Mouse (Mus musculus) midbrain, embryonic 13.5 days (tissue): ENCODE measurements at regions not wholly inside any gene's neighbourhood (a gene's known extent, or its start where the extent isn't known, plus 50 kb on each side); places are given as distances from the start of the nearest gene placed in this dataset. TPM values are rescaled to one million over a fixed set of nuclear protein-coding genes. Genes with fewer than 3 reads are reported as not detected.

Experiments used
- ATAC-seq: fragments of 200-750 bp; cut with Nextera tagmentation; 2 replicates; pipeline ENCODE4 v1.8.0; 2017; ENCODE audit warnings: mild to moderate bottlenecking, moderate TSS enrichment, moderate library complexity
- H3K27ac ChIP-seq: fragments of 300-500 bp; sonication (generic); 2 replicates; pipeline ENCODE4 v1.5.1; 2015; ENCODE audit warnings: inconsistent platforms, mild to moderate bottlenecking, moderate library complexity
- H3K27me3 ChIP-seq: fragments of 300-500 bp; sonication (generic); 2 replicates; pipeline ENCODE4 v1.6.1; 2015; ENCODE audit warnings: mild to moderate bottlenecking, inconsistent platforms
- H3K36me3 ChIP-seq: fragments of 300-500 bp; sonication (generic); 2 replicates; pipeline ENCODE4 v1.6.1; 2015; ENCODE audit warnings: mild to moderate bottlenecking, inconsistent platforms
- H3K4me1 ChIP-seq: fragments of 300-500 bp; sonication (generic); replicated peaks from 2 replicates; pipeline ENCODE4 v1.6.1; 2015; ENCODE audit warnings: inconsistent platforms
- H3K4me2 ChIP-seq: fragments of 300-500 bp; sonication (generic); replicated peaks from 2 replicates; pipeline ENCODE4 v1.6.1; 2015; ENCODE audit warnings: moderate library complexity, mild to moderate bottlenecking, inconsistent platforms
- H3K4me3 ChIP-seq: fragments of 300-500 bp; sonication (generic); replicated peaks from 2 replicates; pipeline ENCODE4 v1.5.1; 2015; ENCODE audit warnings: mild to moderate bottlenecking, inconsistent platforms
- H3K9ac ChIP-seq: fragments of 300-500 bp; sonication (generic); replicated peaks from 2 replicates; pipeline ENCODE4 v1.6.1; 2015; ENCODE audit warnings: mild to moderate bottlenecking, inconsistent platforms
- H3K9me3 ChIP-seq: fragments of 300-500 bp; sonication (generic); 2 replicates; pipeline ENCODE4 v1.6.1; 2016; ENCODE audit warnings: mild to moderate bottlenecking, inconsistent platforms
- WGBS: fragments of 180-500 bp; shearing (Covaris S2); methylation state at CpG from one replicate; pipeline ENCODE4 v1.1.7; 2015; 5-methylcytosine and 5-hydroxymethylcytosine counted together
- microRNA-seq: library from miRNA; unstranded; fragments of <30 nt; microRNA quantifications from one replicate; pipeline ENCODE4, GENCODE M21; 2016

GRCm38 (mm10) chr7:61939971-61940705, 406.2 kb upstream of the Ndn start:
- 0 out of 2 replicates have a peak, but pooled peaks cover 4% of the 10 kb centered on the region for H3K9me3 ChIP-seq
- ATAC-seq = peak; percentile 97
- peak overlapping the region; percentile 93 for H3K27ac ChIP-seq
- no peaks in the 10 kb centered on the region for H3K27me3 ChIP-seq
- H3K4me1 ChIP-seq = peaks cover 15% of the 10 kb centered on the region; the same call in 1 of the 2 replicates
- peak overlapping the region; percentile 34 for H3K4me2 ChIP-seq
- H3K4me3 ChIP-seq = no peak overlapping the region
- no peak overlapping the region for H3K9ac ChIP-seq
- H3K36me3 ChIP-seq = peaks cover 6% of the 10 kb centered on the region; the same call in 1 of the 2 replicates
- WGBS = 39% methylated on average over 6 of the region's 6 CpGs

GRCm38 (mm10) chr7:61982203-61982932, 364.0 kb upstream of the Ndn start:
- H3K4me2 ChIP-seq = peak overlapping the region; percentile 24; the same call in 1 of the 2 replicates
- ATAC-seq = peak; percentile 93
- no peaks in the 10 kb centered on the region for H3K27me3 ChIP-seq
- H3K9ac ChIP-seq = no peak overlapping the region
- WGBS = 34% methylated on average over 2 of the region's 2 CpGs
- no peaks in the 10 kb centered on the region for H3K36me3 ChIP-seq
- H3K4me1 ChIP-seq = peaks cover 10% of the 10 kb centered on the region; the same call in 1 of the 2 replicates
- peak overlapping the region; percentile 53; the same call in 1 of the 2 replicates for H3K27ac ChIP-seq
- H3K9me3 ChIP-seq = no peaks in the 10 kb centered on the region
- peak overlapping the region; percentile 4; the same call in 1 of the 2 replicates for H3K4me3 ChIP-seq

- H3K27me3 ChIP-seq = no peaks in the 10 kb centered on the region
- H3K4me1 ChIP-seq = no peaks in the 10 kb centered on the region
- 59% methylated on average over 3 of the region's 3 CpGs for WGBS
- H3K4me2 ChIP-seq = no peak overlapping the region
- H3K9me3 ChIP-seq = no peaks in the 10 kb centered on the region; the same call in 1 of the 2 replicates
- ATAC-seq = 0 out of 2 replicates have a peak, but pooled peaks have one; percentile 34
- H3K9ac ChIP-seq = no peak overlapping the region
- 0 out of 2 replicates have a peak, but pooled peaks cover 7% of the 10 kb centered on the region for H3K36me3 ChIP-seq
- H3K4me3 ChIP-seq = no peak overlapping the region
- no peak overlapping the region for H3K27ac ChIP-seq
Measured at GRCm38 (mm10) chr7:62026635-62027034, 319.7 kb upstream of the Ndn start.

- H3K27me3 ChIP-seq = no peaks in the 10 kb centered on the region
- ATAC-seq = peak; percentile 98
- H3K4me1 ChIP-seq = no peaks in the 10 kb centered on the region
- no peak overlapping the region for H3K4me3 ChIP-seq
- WGBS = 61% methylated on average over 3 of the region's 3 CpGs
- no peaks in the 10 kb centered on the region for H3K9me3 ChIP-seq
- H3K9ac ChIP-seq = no peak overlapping the region
- 0 out of 2 replicates have a peak overlapping the region, but pooled peaks have one; percentile 26 for H3K4me2 ChIP-seq
- peak overlapping the region; percentile 87 for H3K27ac ChIP-seq
- H3K36me3 ChIP-seq = 0 out of 2 replicates have a peak, but pooled peaks cover 3% of the 10 kb centered on the region
Measured at GRCm38 (mm10) chr7:62045743-62046451, 300.5 kb upstream of the Ndn start.

GRCm38 (mm10) chr7:62046452-62046809, 299.9 kb upstream of the Ndn start:
- Histone ChIP-seq H3K4me3 (no peak overlapping the region), H3K36me3 (0 out of 2 replicates have a peak, but pooled peaks cover 3% of the 10 kb centered on the region), H3K27ac (peak overlapping the region; percentile 87), H3K4me1 (no peaks in the 10 kb centered on the region), H3K9me3 (no peaks in the 10 kb centered on the region), H3K4me2 (peak overlapping the region; percentile 26; the same call in 1 of the 2 replicates), H3K9ac (no peak overlapping the region), H3K27me3 (no peaks in the 10 kb centered on the region)
- ATAC-seq = peak; percentile 91
- WGBS = 61% methylated on average over 2 of the region's 2 CpGs

- WGBS = 39% methylated on average over 1 of the region's 1 CpGs
- ATAC-seq = peak; percentile 78
- no peak overlapping the region for H3K27ac ChIP-seq
Measured at GRCm38 (mm10) chr7:62078607-62079006, 267.8 kb upstream of the Ndn start.

GRCm38 (mm10) chr7:62085120-62085849, 261.1 kb upstream of the Ndn start:
- Histone ChIP-seq H3K4me3 (no peak overlapping the region), H3K9ac (no peak overlapping the region), H3K27me3 (no peaks in the 10 kb centered on the region), H3K4me1 (0 out of 2 replicates have a peak, but pooled peaks cover 3% of the 10 kb centered on the region), H3K9me3 (0 out of 2 replicates have a peak, but pooled peaks cover 3% of the 10 kb centered on the region), H3K4me2 (no peak overlapping the region), H3K36me3 (no peaks in the 10 kb centered on the region), H3K27ac (peak overlapping the region; percentile 51; the same call in 1 of the 2 replicates)
- peak; percentile 97 for ATAC-seq

More at GRCm38 (mm10) chr7:62078607-62079006, 267.8 kb upstream of the Ndn start:
- no peaks in the 10 kb centered on the region for H3K9me3 ChIP-seq
- H3K36me3 ChIP-seq = no peaks in the 10 kb centered on the region
- H3K4me2 ChIP-seq = no peak overlapping the region
- H3K27me3 ChIP-seq = no peaks in the 10 kb centered on the region
- no peaks in the 10 kb centered on the region for H3K4me1 ChIP-seq
- no peak overlapping the region for H3K9ac ChIP-seq
- no peak overlapping the region for H3K4me3 ChIP-seq

Small RNA genes lying in the stretch of these regions (microRNA-seq; reads per million reads assigned to microRNA genes)
- gene Gm24923 (not detected), gene Mir344-2 (not detected), gene Mir344f (17.9 reads per million, percentile 34 among the genes with 10 or more reads in this experiment), gene Mir344g (2.9 reads per million, percentile 9 among the genes with 10 or more reads in this experiment), gene Mir344i (not detected)
